Mouse (Mus musculus) olfactory bulb, adult 2 months (tissue): ENCODE results near the gene Imp4.

Experiments
- CTCF ChIP-seq: fragments of 200-500 bp; IDR thresholded peaks from 2 replicates; pipeline ENCODE4 v1.5.1; 2012; ENCODE audit warnings: low read depth, mild to moderate bottlenecking, low read length, moderate library complexity; ENCODE audit not compliant: insufficient read depth
- POLR2A ChIP-seq: fragments of 200-500 bp; IDR thresholded peaks from 2 replicates; pipeline ENCODE4 v1.6.1; 2012; ENCODE audit warnings: mild to moderate bottlenecking, low read depth, low read length, moderate library complexity; ENCODE audit not compliant: insufficient read depth

DNA sequence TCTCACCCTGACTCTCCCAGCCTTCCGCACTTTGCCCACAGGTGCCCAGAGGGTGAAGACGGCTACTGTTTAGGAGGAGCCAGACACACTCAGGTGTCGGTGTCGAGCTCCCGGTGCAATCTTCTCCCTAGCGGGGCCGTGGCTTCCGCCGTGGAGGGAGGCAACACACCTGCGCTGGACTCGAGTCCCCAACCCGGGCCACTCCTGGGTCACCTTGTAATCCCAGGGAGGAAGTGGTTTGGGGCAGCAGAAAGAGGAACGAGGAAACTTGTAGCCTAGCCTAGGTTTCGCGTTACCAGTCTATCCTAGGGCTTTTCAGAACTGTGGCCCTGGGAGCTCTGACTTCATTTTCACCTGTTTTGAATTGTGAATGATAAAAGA lies 20.4 kb downstream of the Imp4 start:
- TF ChIP-seq CTCF (no peak), POLR2A (no peak)
